Mouse (Mus musculus): ENCODE measurements at regions not wholly inside any gene's neighbourhood (a gene's known extent, or its start where the extent isn't known, plus 50 kb on each side); places are given as distances from the start of the nearest gene placed in this dataset.

- DNase-seq (ENCODE audit: low read depth, low spot score) = peak; percentile 83
Measured at GRCm38 (mm10) chr3:16941146-16941545, 934.9 kb upstream of the Gm5150 start.

GRCm38 (mm10) chr3:16939533-16939932 is 933.3 kb upstream of the Gm5150 start:
- no peak for DNase-seq (ENCODE audit: low read depth, low spot score)

GRCm38 (mm10) chr3:16939127-16939526 is 932.9 kb upstream of the Gm5150 start:
- DNase-seq (ENCODE audit: low read depth, low spot score) = no peak

GRCm38 (mm10) chr3:16938491-16939001 is 932.3 kb upstream of the Gm5150 start:
- no peak for DNase-seq (ENCODE audit: low read depth, low spot score)

GRCm38 (mm10) chr3:16930299-16930698 is 924.1 kb upstream of the Gm5150 start:
- DNase-seq (ENCODE audit: low read depth, low spot score) = peak; percentile 85

- DNase-seq (ENCODE audit: low read depth, low spot score) = no peak
Measured at GRCm38 (mm10) chr3:16929846-16930245, 923.6 kb upstream of the Gm5150 start.

- no peak for DNase-seq (ENCODE audit: low read depth, low spot score)
Measured at GRCm38 (mm10) chr3:16924018-16924417, 917.8 kb upstream of the Gm5150 start.

- DNase-seq (ENCODE audit: low read depth, low spot score) = no peak
Measured at GRCm38 (mm10) chr3:16923234-16923914, 917.1 kb upstream of the Gm5150 start.

- DNase-seq (ENCODE audit: low read depth, low spot score) = no peak
Measured at GRCm38 (mm10) chr3:16921330-16921729, 915.1 kb upstream of the Gm5150 start.

GRCm38 (mm10) chr3:16918374-16918773 is 912.1 kb upstream of the Gm5150 start:
- no peak for DNase-seq (ENCODE audit: low read depth, low spot score)

GRCm38 (mm10) chr3:16916072-16916403 is 909.8 kb upstream of the Gm5150 start:
- DNase-seq (ENCODE audit: low read depth, low spot score) = no peak

GRCm38 (mm10) chr3:16915389-16916071 is 909.3 kb upstream of the Gm5150 start:
- no peak for DNase-seq (ENCODE audit: low read depth, low spot score)

- peak; percentile 85 for DNase-seq (ENCODE audit: low read depth, low spot score)
Measured at GRCm38 (mm10) chr3:16888132-16888531, 881.9 kb upstream of the Gm5150 start.

GRCm38 (mm10) chr3:16872337-16873117 is 866.3 kb upstream of the Gm5150 start:
- no peak for DNase-seq (ENCODE audit: low read depth, low spot score)

- no peak for DNase-seq (ENCODE audit: low read depth, low spot score)
Measured at GRCm38 (mm10) chr3:16860034-16860433, 853.8 kb upstream of the Gm5150 start.

GRCm38 (mm10) chr3:16858931-16859330 is 852.7 kb upstream of the Gm5150 start:
- DNase-seq (ENCODE audit: low read depth, low spot score) = peak; percentile 60

GRCm38 (mm10) chr3:16855251-16855650 is 849.0 kb upstream of the Gm5150 start:
- DNase-seq (ENCODE audit: low read depth, low spot score) = no peak

GRCm38 (mm10) chr3:16853992-16854391 is 847.8 kb upstream of the Gm5150 start:
- no peak for DNase-seq (ENCODE audit: low read depth, low spot score)

- DNase-seq (ENCODE audit: low read depth, low spot score) = no peak
Measured at GRCm38 (mm10) chr3:16846785-16847520, 840.7 kb upstream of the Gm5150 start.

- no peak for DNase-seq (ENCODE audit: low read depth, low spot score)
Measured at GRCm38 (mm10) chr3:16820536-16820935, 814.3 kb upstream of the Gm5150 start.

GRCm38 (mm10) chr3:16819218-16820122 is 813.2 kb upstream of the Gm5150 start:
- DNase-seq (ENCODE audit: low read depth, low spot score) = no peak
